Mouse (Mus musculus) MEL (cell line): ENCODE measurements around the gene Rbpms2.

Source experiments
- CHD2 ChIP-seq: IDR thresholded peaks from 2 replicates; pipeline ENCODE4 v1.6.1; 2011; ENCODE audit warnings: low read length, improper control_type of control experiment
- CTCF ChIP-seq, 3 experiments: IDR thresholded peaks in 2 of 3; conservative IDR thresholded peaks in 1 of 3; 2 replicates each; pipeline ENCODE4 v1.5.1; 2011 to 2012; ENCODE audit warnings: low read length in 3 of 3, low read depth in 2 of 3, mild to moderate bottlenecking in 2 of 3, improper control_type of control experiment in 1 of 3, inconsistent platforms in 1 of 3, mixed read lengths in 1 of 3, moderate library complexity in 1 of 3; ENCODE audit not compliant: control insufficient read depth in 1 of 3, insufficient read depth in 1 of 3, poor library complexity in 1 of 3, severe bottlenecking in 1 of 3
- EP300 ChIP-seq, 2 experiments: IDR thresholded peaks; 2 replicates each; pipeline ENCODE4 v1.6.1; 2011; ENCODE audit warnings: improper control_type of control experiment in 2 of 2, low read length in 2 of 2, low read depth in 1 of 2, mild to moderate bottlenecking in 1 of 2
- ETS1 ChIP-seq: IDR thresholded peaks from 2 replicates; pipeline ENCODE4 v1.6.1; 2012; ENCODE audit warnings: low read depth, mild to moderate bottlenecking, inconsistent platforms, low read length, improper control_type of control experiment, moderate library complexity
- HCFC1 ChIP-seq: IDR thresholded peaks from 2 replicates; pipeline ENCODE4 v1.6.1; 2012; ENCODE audit warnings: low read depth, mild to moderate bottlenecking, inconsistent platforms, low read length, improper control_type of control experiment, moderate library complexity
- MAX ChIP-seq: IDR thresholded peaks from 2 replicates; pipeline ENCODE4 v1.6.1; 2011; ENCODE audit warnings: low read length, improper control_type of control experiment
- MEF2A ChIP-seq: IDR thresholded peaks from 2 replicates; pipeline ENCODE4 v1.6.1; 2014; ENCODE audit warnings: low read depth, mild to moderate bottlenecking, inconsistent platforms, low read length, improper control_type of control experiment; ENCODE audit not compliant: poor library complexity, insufficient replicate concordance, severe bottlenecking; ENCODE audit errors: extremely low read depth
- MXI1 ChIP-seq: IDR thresholded peaks from 2 replicates; pipeline ENCODE4 v1.6.1; 2011; ENCODE audit warnings: mild to moderate bottlenecking, low read depth, low read length, improper control_type of control experiment
- POLR2A ChIP-seq, 2 experiments: IDR thresholded peaks; 2 replicates each; pipeline ENCODE4 v1.6.1; 2011 to 2012; ENCODE audit warnings: low read length in 2 of 2, mild to moderate bottlenecking in 2 of 2, control low read depth in 1 of 2, improper control_type of control experiment in 1 of 2, low read depth in 1 of 2, moderate library complexity in 1 of 2; ENCODE audit not compliant: control insufficient read depth in 1 of 2, insufficient read depth in 1 of 2, poor library complexity in 1 of 2
- RAD21 ChIP-seq: IDR thresholded peaks from 2 replicates; pipeline ENCODE4 v1.6.1; 2011; ENCODE audit warnings: mild to moderate bottlenecking, low read depth, low read length, improper control_type of control experiment
- TAL1 ChIP-seq: IDR thresholded peaks from 2 replicates; pipeline ENCODE4 v1.6.1; 2012; ENCODE audit warnings: mild to moderate bottlenecking, inconsistent platforms, low read length, moderate library complexity, mixed read lengths
- USF2 ChIP-seq, 2 experiments: IDR thresholded peaks; 2 replicates each; pipeline ENCODE4 v1.6.1; 2011 to 2012; ENCODE audit warnings: improper control_type of control experiment in 2 of 2, low read length in 2 of 2, borderline replicate concordance in 1 of 2, inconsistent platforms in 1 of 2, low read depth in 1 of 2, mild to moderate bottlenecking in 1 of 2; ENCODE audit not compliant: insufficient read depth in 1 of 2

- peak in 1 of 2 experiments; percentile 58; a peak in 1 of 4 replicates for TF ChIP-seq EP300 (IDR thresholded peaks at IDR 0.05; ENCODE audit: low read depth in 1 of 2, low read length in 2 of 2)
- TF ChIP-seq POLR2A (IDR thresholded peaks at IDR 0.05; ENCODE audit: control insufficient read depth in 1 of 2, insufficient read depth in 1 of 2, low read depth in 1 of 2, low read length in 2 of 2, poor library complexity in 1 of 2), result no peak
- TF ChIP-seq HCFC1, result no peak
- no peak for TF ChIP-seq MAX
- TF ChIP-seq MXI1, result no peak
- no peak for TF ChIP-seq CTCF (IDR thresholded peaks at IDR 0.05 in 2 of 3, conservative IDR thresholded peaks at IDR 0.05 in 1 of 3; ENCODE audit: control insufficient read depth in 1 of 3, insufficient read depth in 1 of 3, low read depth in 2 of 3, low read length in 3 of 3, poor library complexity in 1 of 3, severe bottlenecking in 1 of 3)
- TF ChIP-seq TAL1, result peak; percentile 56; the same call in 1 of the 2 replicates
- no peak for TF ChIP-seq ETS1
- no peak for TF ChIP-seq RAD21
- TF ChIP-seq USF2 (IDR thresholded peaks at IDR 0.05; ENCODE audit: borderline replicate concordance in 1 of 2, insufficient read depth in 1 of 2, low read depth in 1 of 2, low read length in 2 of 2), result no peak
- no peak for TF ChIP-seq CHD2
- TF ChIP-seq MEF2A, result no peak
Measured at GRCm38 (mm10) chr9:65700504-65700903, 71.1 kb downstream of the Rbpms2 start.
